Comparison of ENCODE assay signal across 13 mouse cellular contexts in genomic region chr1:135227339-135227950, GRCm38 (mm10). TPM values are rescaled to one million over a fixed set of nuclear protein-coding genes. Genes with fewer than 3 reads are reported as not detected.
A peak's percentile ranks its signal among the peaks of the same experiment; 100 is the strongest.
DNase-seq lines count a peak whose midpoint lies in the region; ATAC-seq lines count a peak whose summit lies in the region.
"Had no signal": no experiment of that assay in that cellular context is flagged by ENCODE, and none has a peak within 500 bp of the region (broad histone marks: within the 10 kb centered on the region; RNA-seq: fewer than 3 reads in every experiment).

No protein-coding gene starts in this region.

- H3K9me3 ChIP-seq in embryonic facial prominence, embryonic 15.5 days (replicated peaks): no peaks in the 10 kb centered on the region
- H3K9me3 ChIP-seq in intestine, embryonic 16.5 days (ENCODE audit: control insufficient read depth, low read length): 0 out of 2 replicates have a peak, but pooled peaks cover 2% of the 10 kb centered on the region
- no peaks in the 10 kb centered on the region for H3K9me3 ChIP-seq in lung, embryonic 15.5 days
- no peaks in the 10 kb centered on the region for H3K9me3 ChIP-seq in stomach, embryonic 15.5 days
- no peaks in the 10 kb centered on the region for H3K9me3 ChIP-seq in limb, embryonic 10.5 days (replicated peaks)
- H3K9me3 ChIP-seq: embryonic facial prominence, embryonic 12.5 days; heart, embryonic 12.5 days; midbrain, embryonic 15.5 days; neural tube, embryonic 15.5 days had no signal

- 0 out of 2 replicates have a peak, but pooled peaks cover 7% of the 10 kb centered on the region for H3K4me1 ChIP-seq in embryonic facial prominence, embryonic 15.5 days
- H3K4me1 ChIP-seq in intestine, embryonic 16.5 days (ENCODE audit: control insufficient read depth, insufficient read depth, low read length): peaks cover 12% of the 10 kb centered on the region; the same call in 1 of the 2 replicates
- 0 out of 2 replicates have a peak, but pooled peaks cover 12% of the 10 kb centered on the region for H3K4me1 ChIP-seq in lung, embryonic 15.5 days
- 0 out of 2 replicates have a peak, but pooled peaks cover 3% of the 10 kb centered on the region for H3K4me1 ChIP-seq in stomach, embryonic 15.5 days
- H3K4me1 ChIP-seq in limb, embryonic 10.5 days: no peaks in the 10 kb centered on the region
- H3K4me1 ChIP-seq: embryonic facial prominence, embryonic 12.5 days; heart, embryonic 12.5 days; midbrain, embryonic 15.5 days; neural tube, embryonic 15.5 days had no signal

- no peak for DNase-seq in right cerebral cortex, adult 18-20 months
- no peak for DNase-seq in limb, embryonic 10.5 days (ENCODE audit: low spot score)

- H3K4me3 ChIP-seq in embryonic facial prominence, embryonic 15.5 days (replicated peaks): no peak overlapping the region
- no peak overlapping the region for H3K4me3 ChIP-seq in intestine, embryonic 16.5 days (ENCODE audit: low read length)
- no peak overlapping the region for H3K4me3 ChIP-seq in lung, embryonic 15.5 days
- H3K4me3 ChIP-seq in stomach, embryonic 15.5 days (replicated peaks): no peak overlapping the region
- no peak overlapping the region for H3K4me3 ChIP-seq in limb, embryonic 10.5 days
- H3K4me3 ChIP-seq: embryonic facial prominence, embryonic 12.5 days; heart, embryonic 12.5 days; midbrain, embryonic 15.5 days; neural tube, embryonic 15.5 days had no signal

- H3K4me2 ChIP-seq in embryonic facial prominence, embryonic 15.5 days (replicated peaks): no peak overlapping the region
- H3K4me2 ChIP-seq in intestine, embryonic 16.5 days (ENCODE audit: low read depth, low read length): no peak overlapping the region
- H3K4me2 ChIP-seq in lung, embryonic 15.5 days: no peak overlapping the region
- no peak overlapping the region for H3K4me2 ChIP-seq in stomach, embryonic 15.5 days
- H3K4me2 ChIP-seq: embryonic facial prominence, embryonic 12.5 days; heart, embryonic 12.5 days; liver, embryonic 11.5 days; midbrain, embryonic 15.5 days; neural tube, embryonic 15.5 days had no signal

- no peaks in the 10 kb centered on the region for H3K36me3 ChIP-seq in embryonic facial prominence, embryonic 15.5 days
- H3K36me3 ChIP-seq in intestine, embryonic 16.5 days (ENCODE audit: control insufficient read depth, insufficient read depth, low read length): no peaks in the 10 kb centered on the region
- H3K36me3 ChIP-seq in lung, embryonic 15.5 days: no peaks in the 10 kb centered on the region
- H3K36me3 ChIP-seq in stomach, embryonic 15.5 days: no peaks in the 10 kb centered on the region
- H3K36me3 ChIP-seq in limb, embryonic 10.5 days: no peaks in the 10 kb centered on the region
- H3K36me3 ChIP-seq: embryonic facial prominence, embryonic 12.5 days; heart, embryonic 12.5 days; midbrain, embryonic 15.5 days; neural tube, embryonic 15.5 days had no signal

- 68% methylated on average over 13 of the region's 13 CpGs for WGBS in embryonic facial prominence, embryonic 15.5 days
- 74% methylated on average over 13 of the region's 13 CpGs for WGBS in intestine, embryonic 16.5 days
- WGBS in lung, embryonic 15.5 days: 68% methylated on average over 13 of the region's 13 CpGs
- WGBS in stomach, embryonic 15.5 days: 64% methylated on average over 13 of the region's 13 CpGs
- 85% methylated on average over 13 of the region's 13 CpGs for WGBS in limb, embryonic 10.5 days

- H3K27ac ChIP-seq in embryonic facial prominence, embryonic 15.5 days (replicated peaks): no peak overlapping the region
- peak overlapping the region; percentile 59 for H3K27ac ChIP-seq in intestine, embryonic 16.5 days (ENCODE audit: low read length)
- peak overlapping the region; percentile 81 for H3K27ac ChIP-seq in lung, embryonic 15.5 days
- peak overlapping the region; percentile 76 for H3K27ac ChIP-seq in stomach, embryonic 15.5 days
- no peak overlapping the region for H3K27ac ChIP-seq in limb, embryonic 10.5 days
- H3K27ac ChIP-seq: embryonic facial prominence, embryonic 12.5 days; hindbrain, postnatal 0 days; midbrain, embryonic 15.5 days; neural tube, embryonic 15.5 days had no signal

- no peaks in the 10 kb centered on the region for H3K27me3 ChIP-seq in embryonic facial prominence, embryonic 15.5 days
- H3K27me3 ChIP-seq in intestine, embryonic 16.5 days (replicated peaks; ENCODE audit: control insufficient read depth, insufficient read depth, low read length): no peaks in the 10 kb centered on the region
- no peaks in the 10 kb centered on the region for H3K27me3 ChIP-seq in lung, embryonic 15.5 days
- H3K27me3 ChIP-seq in stomach, embryonic 15.5 days (replicated peaks): no peaks in the 10 kb centered on the region
- H3K27me3 ChIP-seq in limb, embryonic 10.5 days (ENCODE audit: low read depth, poor library complexity, severe bottlenecking): no peaks in the 10 kb centered on the region
- H3K27me3 ChIP-seq: embryonic facial prominence, embryonic 12.5 days; midbrain, embryonic 15.5 days; neural tube, embryonic 15.5 days had no signal

- H3K9ac ChIP-seq in embryonic facial prominence, embryonic 15.5 days: no peak overlapping the region
- H3K9ac ChIP-seq in intestine, embryonic 16.5 days (ENCODE audit: low read depth, low read length): no peak overlapping the region
- no peak overlapping the region for H3K9ac ChIP-seq in lung, embryonic 15.5 days
- no peak overlapping the region for H3K9ac ChIP-seq in stomach, embryonic 15.5 days
- H3K9ac ChIP-seq: embryonic facial prominence, embryonic 12.5 days; heart, embryonic 12.5 days; midbrain, embryonic 15.5 days; neural tube, embryonic 15.5 days had no signal

- peak; percentile 58; the same call in 1 of the 2 replicates for ATAC-seq in embryonic facial prominence, embryonic 15.5 days (ENCODE audit: insufficient number of reproducible peaks, low FRiP score, low TSS enrichment, low read depth)
- ATAC-seq in intestine, embryonic 16.5 days: peak; percentile 68
- peak; percentile 86 for ATAC-seq in lung, embryonic 15.5 days (ENCODE audit: borderline replicate concordance, extremely low read depth, low FRiP score, low TSS enrichment)
- ATAC-seq in stomach, embryonic 15.5 days (ENCODE audit: insufficient read depth, low FRiP score, low read depth): peak; percentile 70
- ATAC-seq in frontal cortex, adult (ENCODE audit: low TSS enrichment): no peak
- ATAC-seq: hindbrain, postnatal 0 days; midbrain, embryonic 15.5 days had no signal

RNA-seq across cellular contexts. Expression of gene Elf3, which starts 30.9 kb away (rescaled TPM):
- 26.8 and 30.2 TPM in 2 replicates for polyA plus RNA-seq in embryonic facial prominence, embryonic 15.5 days (2015; fragmentation: Nextera tagmentation; extraction: Ambion mirVana)
- 264 and 267 TPM in 2 replicates for polyA plus RNA-seq in intestine, embryonic 16.5 days (2015; fragmentation: Nextera tagmentation; extraction: Ambion mirVana)
- 23.4 and 24.8 TPM in 2 replicates for polyA plus RNA-seq in lung, embryonic 15.5 days (2015; fragmentation: Nextera tagmentation; extraction: Ambion mirVana)
- 131 and 134 TPM in 2 replicates for polyA plus RNA-seq in stomach, embryonic 15.5 days (2015; fragmentation: Nextera tagmentation; extraction: Ambion mirVana)
- 8.2 and 8.8 TPM in 2 replicates for polyA plus RNA-seq in limb, embryonic 10.5 days (2016; fragmentation: Nextera tagmentation; extraction: Ambion mirVana)

RNA-seq across cellular contexts. Expression of gene Rnpep, which starts 56.4 kb away (rescaled TPM):
- 94.1 and 105 TPM in 2 replicates for polyA plus RNA-seq in embryonic facial prominence, embryonic 15.5 days (2015; fragmentation: Nextera tagmentation; extraction: Ambion mirVana)
- 174 and 193 TPM in 2 replicates for polyA plus RNA-seq in intestine, embryonic 16.5 days (2015; fragmentation: Nextera tagmentation; extraction: Ambion mirVana)
- 102 TPM in 2 replicates for polyA plus RNA-seq in lung, embryonic 15.5 days (2015; fragmentation: Nextera tagmentation; extraction: Ambion mirVana)
- 132 and 141 TPM in 2 replicates for polyA plus RNA-seq in stomach, embryonic 15.5 days (2015; fragmentation: Nextera tagmentation; extraction: Ambion mirVana)
- polyA plus RNA-seq in limb, embryonic 10.5 days (2016; fragmentation: Nextera tagmentation; extraction: Ambion mirVana): 103 and 113 TPM in 2 replicates

RNA-seq across cellular contexts. Expression of gene Gpr37l1, which starts 60.0 kb away (rescaled TPM):
- 0.16 TPM in 1 of 2 replicates, not detected in the other for polyA plus RNA-seq in embryonic facial prominence, embryonic 15.5 days (2015; fragmentation: Nextera tagmentation; extraction: Ambion mirVana)
- polyA plus RNA-seq in intestine, embryonic 16.5 days (2015; fragmentation: Nextera tagmentation; extraction: Ambion mirVana): 0.71 and 0.77 TPM in 2 replicates
- polyA plus RNA-seq in lung, embryonic 15.5 days (2015; fragmentation: Nextera tagmentation; extraction: Ambion mirVana): 0.10 TPM in 1 of 2 replicates, not detected in the other
- polyA plus RNA-seq in stomach, embryonic 15.5 days (2015; fragmentation: Nextera tagmentation; extraction: Ambion mirVana): 0.35 and 0.78 TPM in 2 replicates
- polyA plus RNA-seq in limb, embryonic 10.5 days (2016; fragmentation: Nextera tagmentation; extraction: Ambion mirVana): not detected in 2 replicates
- polyA plus RNA-seq: embryonic facial prominence, embryonic 12.5 days; heart, embryonic 12.5 days; liver, embryonic 11.5 days had no signal

Comparison
In these comparisons a context has a peak if more than half of its experiments do, and no peak if none do; other contexts are left out.
1. H3K27ac ChIP-seq: peak in intestine, embryonic 16.5 days (single experiment), lung, embryonic 15.5 days (single experiment) and stomach, embryonic 15.5 days (single experiment); none in embryonic facial prominence, embryonic 15.5 days (single experiment) and limb, embryonic 10.5 days (single experiment).